Mouse (Mus musculus) olfactory bulb, adult 2 months (tissue): ENCODE measurements around the gene Celf2.

ENCODE experiments used
- CTCF ChIP-seq: fragments of 200-500 bp; IDR thresholded peaks from 2 replicates; pipeline ENCODE4 v1.5.1; 2012; ENCODE audit warnings: low read depth, mild to moderate bottlenecking, low read length, moderate library complexity; ENCODE audit not compliant: insufficient read depth
- POLR2A ChIP-seq: fragments of 200-500 bp; IDR thresholded peaks from 2 replicates; pipeline ENCODE4 v1.6.1; 2012; ENCODE audit warnings: mild to moderate bottlenecking, low read depth, low read length, moderate library complexity; ENCODE audit not compliant: insufficient read depth

DNA sequence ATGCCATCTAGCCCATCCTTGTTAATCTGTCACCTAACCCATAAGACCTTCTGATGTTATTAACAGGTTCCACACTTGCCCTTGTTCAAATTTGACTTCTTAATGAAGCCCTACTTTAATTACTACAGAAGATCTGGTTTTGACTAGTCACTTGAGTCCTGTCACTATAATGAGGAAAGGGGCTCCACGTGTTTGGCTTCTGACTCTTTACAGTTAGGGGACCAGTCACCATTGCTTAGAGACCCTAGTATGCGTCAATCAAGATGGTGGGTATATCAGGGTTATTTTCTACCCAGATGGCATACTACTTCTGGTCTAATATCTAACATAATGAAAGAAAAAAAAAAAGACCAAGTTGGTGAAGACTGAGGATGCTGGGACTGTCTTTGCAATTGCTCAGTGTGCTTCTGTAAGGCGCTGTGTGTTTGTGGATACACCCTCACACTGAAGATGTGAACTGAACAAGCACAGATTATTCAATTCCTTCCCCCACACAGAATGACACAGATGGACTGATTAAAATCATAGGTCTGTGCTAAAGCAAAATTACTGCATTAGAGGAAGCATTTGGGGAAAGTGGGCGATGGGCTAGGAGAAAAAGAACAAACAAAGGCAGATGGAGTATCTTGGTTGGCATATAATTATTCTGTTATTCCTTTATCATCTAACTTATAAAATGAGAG, 274.2 kb downstream of the Celf2 start:
- TF ChIP-seq POLR2A (no peak), CTCF (no peak)
